Comparison of ENCODE assay signal across 14 mouse cellular contexts in genomic region chr5:107719209-107719608, GRCm38 (mm10). TPM values are rescaled to one million over a fixed set of nuclear protein-coding genes. Genes with fewer than 3 reads are reported as not detected.
"Had no signal": no experiment of that assay in that cellular context is flagged by ENCODE, and none has a peak within 500 bp of the region (broad histone marks: within the 10 kb centered on the region; RNA-seq: fewer than 3 reads in every experiment).

No protein-coding gene starts in this region.

- ATAC-seq: liver, postnatal 0 days; midbrain, embryonic 15.5 days had no signal

- H3K27ac ChIP-seq: left cerebral cortex, adult 2 months; limb, embryonic 12.5 days; liver, embryonic 13.5 days; midbrain, embryonic 15.5 days; neural tube, embryonic 13.5 days; stomach, postnatal 0 days had no signal

- H3K4me2 ChIP-seq: limb, embryonic 12.5 days; liver, embryonic 13.5 days; midbrain, embryonic 15.5 days; neural tube, embryonic 13.5 days had no signal

- H3K9ac ChIP-seq: limb, embryonic 12.5 days; liver, embryonic 13.5 days; liver, postnatal 0 days; midbrain, embryonic 15.5 days; neural tube, embryonic 13.5 days had no signal

- DNase-seq: kidney, adult 8-10 months; kidney, postnatal 25 days; liver; liver, embryonic 13.5 days; liver, postnatal 0 days; thymus, postnatal 4 days had no signal

- H3K36me3 ChIP-seq: limb, embryonic 12.5 days; liver, embryonic 13.5 days; midbrain, embryonic 15.5 days; neural tube, embryonic 13.5 days had no signal

- H3K4me3 ChIP-seq: left cerebral cortex, adult 2 months; limb, embryonic 12.5 days; liver, embryonic 13.5 days; midbrain, embryonic 15.5 days; neural tube, embryonic 13.5 days had no signal

- H3K9me3 ChIP-seq: limb, embryonic 12.5 days; liver, embryonic 13.5 days; midbrain, embryonic 15.5 days; neural tube, embryonic 13.5 days had no signal

RNA-seq across cellular contexts. Expression of gene Gfi1, which starts 6.6 kb away (rescaled TPM):
- total RNA-seq: layer of hippocampus, postnatal 25 days; left cerebral cortex, adult 2 months; left cerebral cortex, postnatal 14 days had no signal
- polyA plus RNA-seq: kidney, embryonic 16.5 days; limb, embryonic 12.5 days; midbrain, embryonic 15.5 days had no signal
